Mouse (Mus musculus): ENCODE measurements at regions not wholly inside any gene's neighbourhood (a gene's known extent, or its start where the extent isn't known, plus 50 kb on each side); places are given as distances from the start of the nearest gene placed in this dataset. TPM values are rescaled to one million over a fixed set of nuclear protein-coding genes. Genes with fewer than 3 reads are reported as not detected.

DNA sequence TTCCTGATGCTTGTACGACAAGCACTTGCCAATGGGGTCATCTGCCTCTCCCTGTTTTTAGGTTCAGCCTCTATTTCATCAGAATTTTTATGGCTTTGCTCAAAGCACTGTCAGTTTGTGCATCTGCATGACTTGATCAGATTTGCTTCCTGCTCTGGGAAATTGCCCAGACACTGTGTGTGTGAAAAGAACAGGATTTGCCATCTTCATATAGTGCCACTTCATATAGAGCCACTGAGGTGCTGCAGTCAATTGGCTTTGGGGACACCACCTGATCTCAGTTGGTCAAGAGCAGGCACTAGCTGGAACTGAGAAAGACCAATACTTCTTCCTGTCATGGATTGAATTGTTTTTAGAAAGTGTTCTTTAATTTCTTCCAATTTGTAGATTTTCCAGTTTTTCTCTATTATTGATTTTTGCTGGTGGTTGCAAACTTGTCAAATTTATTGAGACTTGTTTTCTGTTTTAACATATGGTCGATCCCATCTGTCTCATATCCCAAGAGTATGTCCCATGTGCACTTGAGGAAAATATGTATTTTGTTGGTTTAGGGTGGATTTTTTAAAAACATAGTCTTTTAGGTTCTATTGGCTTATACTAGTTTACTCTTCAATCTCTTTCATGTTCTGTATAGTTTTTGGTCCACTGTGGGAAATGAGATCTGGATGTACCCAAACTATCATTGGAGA, 62.8 kb upstream of the Arg1 start:
- no peak for ATAC-seq (replicated peaks; ENCODE audit: insufficient number of reproducible peaks, low FRiP score, low TSS enrichment)
- Histone ChIP-seq H3K27me3 (ENCODE audit: control insufficient read depth, insufficient read depth, low read length) (no peaks in the 10 kb centered on the region), H3K4me3 (ENCODE audit: low read depth, low read length) (no peak overlapping the region), H3K4me1 (ENCODE audit: control insufficient read depth, insufficient read depth, low read length) (no peaks in the 10 kb centered on the region), H3K4me2 (no peak overlapping the region), H3K9ac (ENCODE audit: low read depth, low read length) (no peak overlapping the region), H3K36me3 (ENCODE audit: control insufficient read depth, insufficient read depth, low read length) (no peaks in the 10 kb centered on the region), H3K27ac (ENCODE audit: low read depth, low read length) (no peak overlapping the region), H3K9me3 (replicated peaks; ENCODE audit: control insufficient read depth, low read length) (no peaks in the 10 kb centered on the region)
- WGBS (ENCODE audit: insufficient replicate concordance) = 82% methylated on average over 2 of the region's 2 CpGs

DNA sequence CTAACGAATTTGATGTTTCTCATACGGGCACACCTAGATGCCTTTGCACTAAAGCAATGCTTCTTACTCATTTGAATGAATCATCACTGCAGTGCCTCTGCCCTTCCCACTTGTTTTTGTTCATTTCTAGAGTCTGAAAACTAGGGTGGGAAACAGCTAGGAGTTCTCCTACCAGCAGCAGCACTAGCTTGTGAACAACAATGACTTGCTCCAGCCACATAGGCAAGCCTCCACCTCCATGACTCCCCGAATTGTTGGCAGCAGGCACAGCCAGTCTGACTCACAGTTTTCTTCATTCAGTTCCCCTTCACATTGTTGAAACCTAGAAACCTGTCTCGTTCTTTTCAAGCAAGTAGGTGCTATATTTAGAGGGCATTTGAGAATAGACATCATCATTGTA, 57.5 kb upstream of the Arg1 start:
- Histone ChIP-seq H3K4me1 (ENCODE audit: control insufficient read depth, insufficient read depth, low read length) (peaks cover 4% of the 10 kb centered on the region; the same call in 1 of the 2 replicates), H3K4me3 (ENCODE audit: low read depth, low read length) (no peak overlapping the region), H3K9me3 (replicated peaks; ENCODE audit: control insufficient read depth, low read length) (peaks cover 2% of the 10 kb centered on the region; the same call in 1 of the 2 replicates), H3K9ac (ENCODE audit: low read depth, low read length) (no peak overlapping the region), H3K27me3 (ENCODE audit: control insufficient read depth, insufficient read depth, low read length) (no peaks in the 10 kb centered on the region), H3K27ac (ENCODE audit: low read depth, low read length) (no peak overlapping the region), H3K4me2 (no peak overlapping the region), H3K36me3 (ENCODE audit: control insufficient read depth, insufficient read depth, low read length) (no peaks in the 10 kb centered on the region)
- 81% methylated on average over 4 of the region's 4 CpGs for WGBS (ENCODE audit: insufficient replicate concordance)
- no peak for ATAC-seq (replicated peaks; ENCODE audit: insufficient number of reproducible peaks, low FRiP score, low TSS enrichment)

DNA sequence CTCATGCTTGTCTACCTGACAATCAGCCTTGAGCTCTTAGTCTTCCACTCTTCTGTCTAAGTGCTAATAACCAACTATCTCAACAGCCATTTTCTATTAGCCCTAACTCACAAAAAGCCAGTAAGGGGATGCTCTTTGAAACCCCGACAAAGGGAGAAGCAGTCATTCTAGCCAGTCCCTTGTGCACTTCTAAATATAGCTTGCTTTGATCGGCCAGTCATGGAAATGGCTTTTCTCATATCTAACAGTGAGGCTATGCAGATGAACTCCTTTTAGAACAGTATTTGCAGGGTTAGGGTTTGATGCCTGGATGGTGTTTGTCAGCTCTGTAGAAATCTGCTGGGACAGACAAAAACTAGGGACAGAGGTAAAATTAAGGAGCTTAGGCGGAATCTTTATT, 54.5 kb upstream of the Arg1 start:
- no peaks in the 10 kb centered on the region for H3K36me3 ChIP-seq (ENCODE audit: control insufficient read depth, insufficient read depth, low read length)
- H3K27ac ChIP-seq (ENCODE audit: low read depth, low read length) = no peak overlapping the region
- H3K4me3 ChIP-seq (ENCODE audit: low read depth, low read length) = no peak overlapping the region
- H3K27me3 ChIP-seq (ENCODE audit: control insufficient read depth, insufficient read depth, low read length) = no peaks in the 10 kb centered on the region
- H3K9ac ChIP-seq (ENCODE audit: low read depth, low read length) = no peak overlapping the region
- H3K9me3 ChIP-seq (replicated peaks; ENCODE audit: control insufficient read depth, low read length) = peaks cover 2% of the 10 kb centered on the region; the same call in 1 of the 2 replicates
- WGBS (ENCODE audit: insufficient replicate concordance) = 56% methylated on average over 3 of the region's 3 CpGs
- H3K4me2 ChIP-seq = no peak overlapping the region
- H3K4me1 ChIP-seq (ENCODE audit: control insufficient read depth, insufficient read depth, low read length) = peaks cover 4% of the 10 kb centered on the region; the same call in 1 of the 2 replicates
- no peak for ATAC-seq (replicated peaks; ENCODE audit: insufficient number of reproducible peaks, low FRiP score, low TSS enrichment)

Small RNA genes in the stretch of these regions (microRNA-seq; reads per million reads assigned to microRNA genes)
- not detected for gene Gm22566 (ENCODE audit: borderline number of aligned reads)
